Mouse (Mus musculus) ovary, adult 18-20 months (tissue): ENCODE measurements around the gene Foxa1.

ENCODE experiments used
- DNase-seq: peaks from one replicate; pipeline ENCODE4 v3.0.0; 2022; ENCODE audit warnings: low spot score, mixed read lengths

Foxa1 gene

GRCm38 (mm10) chr12:57546415-57547201 lies at the start of gene Foxa1:
Gene Foxa1, minus strand, starts transcription at chr12:57546916.
- no peak for DNase-seq

- DNase-seq = no peak
Measured at GRCm38 (mm10) chr12:57575931-57576628, 29.4 kb upstream of the Foxa1 start.

DNA sequence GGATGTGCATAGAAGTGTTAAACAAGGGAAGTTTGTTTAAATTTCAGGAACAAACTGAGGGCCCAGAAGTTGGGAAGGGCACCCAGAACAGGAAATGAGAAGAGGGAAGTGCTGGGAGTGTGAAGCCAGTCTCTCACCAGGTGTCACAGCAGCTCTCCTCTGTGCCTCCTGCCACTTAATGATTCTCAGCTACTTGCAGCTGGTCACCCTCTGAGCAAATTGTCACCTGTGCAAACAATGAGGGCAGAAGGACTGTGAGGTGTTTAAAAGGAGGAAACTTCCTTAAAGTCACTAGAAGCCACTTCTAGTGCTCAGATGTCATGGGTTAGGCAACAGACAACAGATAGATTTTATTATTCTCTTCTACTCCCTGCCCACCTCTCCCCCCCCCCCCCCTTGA lies 25.7 kb upstream of the Foxa1 start:
- no peak for DNase-seq

- no peak for DNase-seq
Measured at GRCm38 (mm10) chr12:57571773-57572172, 25.1 kb upstream of the Foxa1 start.

- DNase-seq = no peak
Measured at GRCm38 (mm10) chr12:57563909-57564308, 17.2 kb upstream of the Foxa1 start, which contains the start of gene Ttc6. Gene Ttc6, plus strand, starts transcription at chr12:57564113.

DNA sequence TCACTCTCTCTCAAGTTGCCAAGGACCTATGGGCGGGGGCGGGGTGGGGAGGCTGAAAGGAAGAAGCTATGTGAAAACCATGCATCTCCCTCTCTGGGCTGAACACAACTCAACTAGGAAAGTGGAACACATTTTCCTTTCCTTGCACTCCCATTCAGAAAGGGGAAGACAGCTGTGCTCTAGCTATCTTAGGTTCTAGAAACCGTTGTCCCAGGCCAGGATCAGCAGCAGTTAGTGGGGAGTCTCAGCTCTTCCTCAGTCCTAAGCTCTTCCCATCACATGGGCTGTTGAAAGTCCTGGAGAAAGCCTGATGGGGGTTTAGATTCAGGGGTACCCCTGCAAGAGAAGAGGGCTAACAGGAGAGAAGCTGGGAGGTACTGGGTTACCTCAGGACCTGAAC lies 7.4 kb upstream of the Foxa1 start:
- DNase-seq = no peak

GRCm38 (mm10) chr12:57552286-57552685 lies 5.6 kb upstream of the Foxa1 start:
- DNase-seq = no peak

- no peak for DNase-seq
Measured at GRCm38 (mm10) chr12:57550881-57551280, 4.2 kb upstream of the Foxa1 start.

- no peak for DNase-seq
Measured at GRCm38 (mm10) chr12:57550181-57550808, 3.6 kb upstream of the Foxa1 start.

DNA sequence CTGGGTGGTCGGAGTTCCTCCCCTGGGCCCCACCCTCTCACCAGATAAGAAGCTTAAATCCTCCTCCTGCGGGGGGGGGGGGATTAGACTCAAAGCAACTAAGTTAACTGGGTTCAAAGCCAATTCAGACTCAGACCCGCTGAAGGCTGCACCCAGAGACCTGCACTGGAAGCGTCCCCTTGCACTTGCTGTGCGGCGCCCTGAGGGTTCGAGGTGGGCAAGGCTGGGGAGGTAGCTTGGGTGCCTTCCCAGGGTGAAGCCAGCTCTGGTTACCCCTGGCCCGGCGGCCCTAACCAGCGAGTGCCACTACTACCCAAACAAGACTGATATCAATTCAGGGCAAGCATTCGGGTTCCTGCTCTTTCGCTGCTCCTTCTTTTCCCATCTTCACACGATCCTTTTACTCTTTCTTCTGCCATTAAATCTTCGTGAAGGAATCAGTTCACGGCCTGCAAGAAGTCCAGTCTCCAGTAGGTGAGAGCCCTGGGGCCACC lies 3.0 kb upstream of the Foxa1 start:
- no peak for DNase-seq

DNA sequence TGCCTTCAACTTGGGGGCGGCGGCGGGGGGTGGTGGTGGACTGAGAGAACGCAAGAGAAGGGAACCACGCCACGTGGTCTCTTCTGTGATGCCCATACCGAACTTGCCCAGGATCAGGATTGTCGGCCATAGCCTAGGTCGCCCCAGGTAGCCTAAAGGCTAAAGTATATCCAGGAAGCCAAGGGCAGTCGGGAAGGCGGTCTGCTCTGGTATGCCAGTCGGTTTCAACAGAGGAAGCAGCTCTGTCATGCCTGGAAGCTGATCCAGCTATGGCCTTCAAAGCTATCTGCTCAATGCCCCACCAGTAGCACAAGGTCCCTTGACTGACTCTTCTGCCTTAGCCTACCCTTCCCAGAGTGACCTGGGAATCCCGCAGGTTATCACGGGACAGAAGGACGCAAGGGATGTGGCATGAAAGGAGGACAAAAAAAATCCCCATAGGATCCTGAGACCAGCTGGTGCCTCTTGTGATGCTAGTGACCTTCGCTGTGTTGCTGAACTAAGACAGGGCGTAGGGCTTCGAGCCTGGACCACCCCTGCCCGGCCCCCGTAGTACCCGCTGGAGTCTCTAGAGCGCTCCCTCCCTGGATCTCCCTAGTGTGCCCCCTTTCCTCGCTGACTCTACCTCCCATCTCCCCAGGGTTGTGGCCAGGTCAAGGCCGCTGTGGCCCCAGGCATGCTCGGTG lies 2.4 kb upstream of the Foxa1 start:
- no peak for DNase-seq

- no peak for DNase-seq
Measured at GRCm38 (mm10) chr12:57548352-57548980, 1.8 kb upstream of the Foxa1 start.

GRCm38 (mm10) chr12:57547890-57548289 lies 1.2 kb upstream of the Foxa1 start:
- no peak for DNase-seq

DNA sequence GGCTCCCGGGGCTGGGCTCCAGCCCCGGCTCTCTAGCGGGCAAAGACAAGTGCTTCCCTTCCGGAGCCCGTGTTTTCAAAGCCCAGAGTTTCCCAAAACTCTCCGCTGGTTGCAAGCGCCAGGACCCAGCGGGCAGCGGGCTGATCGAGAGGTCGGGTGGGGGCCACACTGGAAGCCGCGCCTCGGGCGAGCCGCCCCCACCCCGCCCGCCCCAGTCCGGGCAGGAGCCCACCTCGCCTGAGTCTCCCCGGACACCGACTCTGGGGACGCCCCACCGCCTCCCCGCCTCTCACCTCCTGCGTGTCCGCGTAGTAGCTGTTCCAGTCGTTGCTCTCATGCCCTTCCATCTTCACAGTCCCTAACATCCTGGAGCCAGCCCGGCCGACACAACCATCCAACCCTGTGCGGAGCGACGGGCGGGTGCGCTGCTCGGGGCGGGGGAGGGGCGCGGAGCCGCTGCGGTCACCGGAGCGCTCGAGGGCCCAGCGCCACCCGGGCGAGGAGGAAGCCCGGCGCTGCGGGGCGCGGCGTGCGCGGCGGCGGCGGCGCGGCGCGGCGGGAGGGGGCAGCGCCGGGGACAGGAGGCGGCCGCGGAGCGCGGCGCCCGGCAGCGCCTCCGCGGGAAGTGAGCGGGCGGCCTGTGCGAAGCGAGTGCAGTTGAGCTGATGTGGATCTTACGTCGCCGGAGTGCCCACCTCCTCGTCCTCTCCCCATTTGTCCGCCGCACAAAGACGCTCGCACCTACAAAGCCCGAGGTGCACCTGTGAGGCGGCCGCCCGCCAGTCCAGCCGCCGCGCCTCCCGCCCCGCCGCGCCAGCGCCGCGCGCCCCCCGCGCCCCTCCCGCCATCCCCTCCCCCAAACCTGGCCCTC lies 1.1 kb downstream of the Foxa1 start:
- no peak for DNase-seq

- no peak for DNase-seq
Measured at GRCm38 (mm10) chr12:57544641-57545370, 1.9 kb downstream of the Foxa1 start.

DNA sequence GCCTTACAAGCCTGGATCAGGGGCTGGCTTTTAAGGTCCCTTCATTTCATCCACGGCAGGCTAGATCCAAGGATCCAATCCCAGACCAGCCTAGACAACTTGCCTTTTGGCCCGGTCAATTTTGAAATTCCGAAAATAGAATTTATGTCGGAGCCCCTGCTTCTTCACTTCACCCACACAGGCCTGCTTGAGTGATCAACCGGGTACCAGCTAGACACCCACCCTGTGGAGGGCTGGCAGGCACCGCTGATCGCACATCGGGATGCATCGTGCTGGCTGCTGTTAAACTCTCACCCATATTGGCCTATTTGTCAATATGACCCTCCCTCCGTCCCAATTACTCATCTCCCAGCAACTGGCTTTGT lies 3.1 kb downstream of the Foxa1 start:
- no peak for DNase-seq

- DNase-seq = no peak
Measured at GRCm38 (mm10) chr12:57542746-57543626, 3.7 kb downstream of the Foxa1 start.

- DNase-seq = no peak
Measured at GRCm38 (mm10) chr12:57541931-57542745, 4.6 kb downstream of the Foxa1 start.
